Mouse (Mus musculus) CH12.LX (cell line): Measurements from ENCODE around the gene Tmem178. TPM values are rescaled to one million over a fixed set of nuclear protein-coding genes. Genes with fewer than 3 reads are reported as not detected.

Experiments
- DNase-seq: peaks from one replicate; pipeline ENCODE4 v3.0.0-alpha.2; 2013; ENCODE audit errors: extremely low read depth
- H3K27ac ChIP-seq: 2 replicates; pipeline ENCODE4 v1.5.1; 2012; ENCODE audit warnings: low read depth, mild to moderate bottlenecking, control low read depth, moderate library complexity; ENCODE audit not compliant: insufficient read depth
- H3K27me3 ChIP-seq: replicated peaks from 2 replicates; pipeline ENCODE3; 2012; ENCODE audit warnings: inconsistent platforms
- H3K36me3 ChIP-seq, 2 experiments: replicated peaks in 1 of 2; 2 replicates each; pipeline versions ENCODE3 to v1.6.1; 2012; ENCODE audit warnings: inconsistent platforms in 1 of 2, low read length in 1 of 2, mild to moderate bottlenecking in 1 of 2, mixed read lengths in 1 of 2, moderate library complexity in 1 of 2; ENCODE audit not compliant: control insufficient read depth in 1 of 2, insufficient read depth in 1 of 2
- H3K4me1 ChIP-seq, 2 experiments: 2 replicates each; pipeline ENCODE4 v1.6.1; 2012; ENCODE audit warnings: inconsistent platforms in 1 of 2, moderate library complexity in 1 of 2; ENCODE audit not compliant: insufficient read depth in 2 of 2, control insufficient read depth in 1 of 2
- H3K4me2 ChIP-seq: 2 replicates; pipeline ENCODE4 v1.6.1; 2012; ENCODE audit warnings: low read depth, mild to moderate bottlenecking, control low read depth; ENCODE audit not compliant: poor library complexity, insufficient read depth, severe bottlenecking
- H3K4me3 ChIP-seq, 3 experiments: fragments of 150-350 bp in 1 of 3; sonication (generic) in 1 of 3; replicated peaks in 1 of 3; 2 replicates each; pipeline versions ENCODE3 to v1.5.1; 2011 to 2012; ENCODE audit warnings: low read depth in 2 of 3, low read length in 2 of 3, mild to moderate bottlenecking in 2 of 3, moderate library complexity in 2 of 3, control low read depth in 1 of 3, improper control_type of control experiment in 1 of 3, inconsistent platforms in 1 of 3, mixed read lengths in 1 of 3; ENCODE audit not compliant: poor library complexity in 1 of 3
- H3K79me2 ChIP-seq: replicated peaks from 2 replicates; pipeline ENCODE4 v1.6.1; 2012; ENCODE audit warnings: mild to moderate bottlenecking, moderate library complexity; ENCODE audit not compliant: control insufficient read depth, poor library complexity, insufficient read depth, severe bottlenecking; ENCODE audit errors: extremely low read depth
- H3K9ac ChIP-seq: 2 replicates; pipeline ENCODE4 v1.6.1; 2012; ENCODE audit warnings: low read depth, mild to moderate bottlenecking, control low read depth, moderate library complexity; ENCODE audit not compliant: insufficient read depth
- H3K9me3 ChIP-seq: replicated peaks from 2 replicates; pipeline ENCODE3; 2012; ENCODE audit warnings: low read length, inconsistent platforms, mixed read lengths
- CHD1 ChIP-seq: IDR thresholded peaks from 2 replicates; pipeline ENCODE4 v1.6.1; 2012; ENCODE audit warnings: low read depth, low read length, improper control_type of control experiment, inconsistent platforms
- CTCF ChIP-seq, 2 experiments: IDR thresholded peaks in 1 of 2; conservative IDR thresholded peaks in 1 of 2; 2 replicates each; pipeline ENCODE4 v1.5.1; 2011 to 2012; ENCODE audit warnings: low read depth in 2 of 2, low read length in 2 of 2, improper control_type of control experiment in 1 of 2, inconsistent platforms in 1 of 2, mild to moderate bottlenecking in 1 of 2, moderate library complexity in 1 of 2
- ELF1 ChIP-seq: IDR thresholded peaks from 2 replicates; pipeline ENCODE4 v1.6.1; 2014; ENCODE audit warnings: low read depth, mild to moderate bottlenecking, inconsistent platforms, low read length, improper control_type of control experiment
- EP300 ChIP-seq: IDR thresholded peaks from 2 replicates; pipeline ENCODE4 v1.6.1; 2011; ENCODE audit warnings: low read length, improper control_type of control experiment
- HCFC1 ChIP-seq: IDR thresholded peaks from 2 replicates; pipeline ENCODE4 v1.6.1; 2012; ENCODE audit warnings: low read depth, mild to moderate bottlenecking, inconsistent platforms, low read length, improper control_type of control experiment
- JUND ChIP-seq: conservative IDR thresholded peaks from 2 replicates; pipeline ENCODE4 v1.6.1; 2011; ENCODE audit warnings: low read depth, low read length, improper control_type of control experiment
- KAT2A ChIP-seq: IDR thresholded peaks from 2 replicates; pipeline ENCODE4 v1.6.1; 2012; ENCODE audit warnings: low read length, improper control_type of control experiment, inconsistent platforms; ENCODE audit not compliant: insufficient replicate concordance
- MAZ ChIP-seq: IDR thresholded peaks from 2 replicates; pipeline ENCODE4 v1.6.1; 2012; ENCODE audit warnings: low read depth, mild to moderate bottlenecking, inconsistent platforms, low read length, improper control_type of control experiment, moderate library complexity
- MEF2A ChIP-seq: IDR thresholded peaks from 2 replicates; pipeline ENCODE4 v1.6.1; 2014; ENCODE audit warnings: low read depth, mild to moderate bottlenecking, inconsistent platforms, low read length, improper control_type of control experiment, borderline replicate concordance
- MYC ChIP-seq: IDR thresholded peaks from 2 replicates; pipeline ENCODE4 v1.6.1; 2011; ENCODE audit warnings: low read depth, mild to moderate bottlenecking, improper control_type of control experiment, low read length
- PAX5 ChIP-seq: IDR thresholded peaks from 2 replicates; pipeline ENCODE4 v1.6.1; 2012; ENCODE audit warnings: low read length, inconsistent platforms, mixed read lengths
- POLR2A ChIP-seq: IDR thresholded peaks from 2 replicates; pipeline ENCODE4 v1.6.1; 2011; ENCODE audit warnings: low read depth, mild to moderate bottlenecking, improper control_type of control experiment, low read length
- POLR2AphosphoS2 ChIP-seq: IDR thresholded peaks from 2 replicates; pipeline ENCODE4 v1.6.1; 2011; ENCODE audit warnings: low read depth, low read length, improper control_type of control experiment
- TCF12 ChIP-seq: IDR thresholded peaks from 2 replicates; pipeline ENCODE4 v1.6.1; 2014; ENCODE audit warnings: low read depth, mild to moderate bottlenecking, inconsistent platforms, low read length, improper control_type of control experiment
- USF1 ChIP-seq: IDR thresholded peaks from 2 replicates; pipeline ENCODE4 v1.6.1; 2014; ENCODE audit warnings: low read depth, mild to moderate bottlenecking, inconsistent platforms, low read length, improper control_type of control experiment
- USF2 ChIP-seq: conservative IDR thresholded peaks from 2 replicates; pipeline ENCODE4 v1.6.1; 2011; ENCODE audit warnings: low read depth, low read length, improper control_type of control experiment
- ZC3H11A ChIP-seq: IDR thresholded peaks from 2 replicates; pipeline ENCODE4 v1.6.1; 2012; ENCODE audit warnings: low read depth, mild to moderate bottlenecking, inconsistent platforms, low read length, improper control_type of control experiment
- ZKSCAN1 ChIP-seq: IDR thresholded peaks from 2 replicates; pipeline ENCODE4 v1.6.1; 2012; ENCODE audit warnings: low read depth, inconsistent platforms, low read length, improper control_type of control experiment, borderline replicate concordance
- ZNF384 ChIP-seq: IDR thresholded peaks from 2 replicates; pipeline ENCODE4 v1.6.1; 2012; ENCODE audit warnings: low read depth, low read length, improper control_type of control experiment, inconsistent platforms
- dilution Hi-C: fragments of 300-500 bp; cut with MboI; formaldehyde crosslinking; loops from 2 replicates; pipeline ENCODE4 v1.14.3; 2020; ENCODE audit warnings: low sequenced_read_pairs; ENCODE audit not compliant: extremely low pct_unique_long_range_greater_than_20kb, extremely low pct_ligation_motif_present
- in situ Hi-C: fragments of 300-500 bp; cut with MboI; formaldehyde crosslinking; loops from 3 replicates; pipeline ENCODE4 v1.14.3; 2019; ENCODE audit warnings: low sequenced_read_pairs, low pct_ligation_motif_present, low pct_unique_long_range_greater_than_20kb, mixed read lengths
- polyA plus RNA-seq: library from polyadenylated mRNA; unstranded; fragments of >175 nt; gene quantifications from 2 replicates; pipeline ENCODE4 v1.2.1, GENCODE M21; 2012; ENCODE audit warnings: low read depth; ENCODE audit not compliant: insufficient read length
- total RNA-seq, 2 experiments: library from RNA; depleted of rRNA; stranded (reverse); fragments of 300-350 nt in 1 of 2; fragments of >200 nt in 1 of 2; gene quantifications; 2 replicates each; pipeline ENCODE4 v1.2.3; 2012 to 2014

Tmem178 gene
- total and polyA plus RNA-seq, 3 experiments: not detected

DNA sequence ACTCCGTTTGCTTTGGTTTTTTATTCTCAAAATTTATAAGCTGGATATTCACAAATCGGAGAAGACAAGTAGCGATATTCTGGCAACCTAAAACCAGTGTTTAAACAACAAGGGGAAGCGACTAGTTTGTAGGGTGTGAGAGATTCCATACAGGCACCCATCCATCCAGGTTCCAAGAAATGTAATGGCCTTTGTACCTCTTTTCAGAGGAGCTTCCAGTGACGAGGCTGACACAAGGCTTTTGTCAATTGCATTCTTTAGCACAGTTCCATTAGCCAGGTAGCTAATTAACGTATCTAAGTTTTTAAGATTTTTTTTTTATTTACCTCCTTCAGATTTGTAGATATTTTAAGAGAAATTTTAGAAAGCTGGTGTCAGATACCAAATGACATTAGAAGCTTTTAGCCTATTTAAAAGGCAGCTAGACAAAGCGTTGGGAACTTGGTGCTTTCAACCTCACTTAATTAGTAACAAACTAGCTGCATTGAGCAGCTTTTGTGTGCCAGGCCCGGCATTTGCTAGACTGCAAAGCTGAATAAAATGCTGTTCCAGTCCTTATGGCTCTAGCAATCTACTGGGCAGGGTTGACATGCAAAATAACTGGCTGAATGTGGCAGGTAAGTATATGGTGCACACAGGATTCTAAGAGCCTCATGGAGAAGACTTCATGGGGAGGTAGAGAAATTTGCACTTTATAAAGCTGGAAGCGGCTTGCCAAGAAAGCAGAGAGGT, 46.6 kb upstream of the Tmem178 start:
- H3K27me3 ChIP-seq: no peaks in the 10 kb centered on the region
- in situ Hi-C loops: no loop called here

DNA sequence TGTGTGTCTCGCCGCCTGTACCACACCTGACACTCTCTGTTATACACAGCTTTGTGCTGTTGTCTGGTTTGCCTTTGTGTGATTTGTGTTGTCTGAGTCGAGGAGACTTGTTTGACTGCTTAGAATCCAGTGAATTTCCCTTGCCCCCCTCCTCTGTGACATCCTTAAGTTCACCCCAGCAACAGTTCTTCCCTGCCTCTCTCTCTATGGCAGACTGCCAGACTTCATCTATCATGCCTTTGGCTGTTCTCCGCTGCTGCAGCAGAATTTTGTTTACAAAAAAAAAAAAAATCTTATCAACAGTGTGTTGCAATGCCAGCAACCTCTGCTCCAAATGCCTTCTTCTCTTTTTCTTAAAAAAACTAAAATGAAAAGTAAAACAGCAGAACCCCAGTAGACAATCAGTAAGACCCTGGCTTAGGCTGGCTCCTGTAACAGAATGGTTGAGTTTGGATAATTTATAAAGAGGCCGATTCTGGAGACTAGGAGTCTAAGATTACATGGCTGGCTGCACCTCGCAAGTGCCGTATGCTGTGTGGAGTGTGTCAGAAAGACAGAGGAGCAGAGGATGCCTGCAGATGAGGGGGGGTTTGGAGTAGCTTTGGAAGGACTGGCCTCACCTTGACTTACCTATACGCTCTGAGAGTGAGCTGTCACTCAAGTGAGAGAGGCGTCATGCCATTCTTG, 44.8 kb upstream of the Tmem178 start:
- in situ Hi-C loops: no loop called here
- Histone ChIP-seq H3K36me3 (no peaks in the 10 kb centered on the region), H3K27me3 (no peaks in the 10 kb centered on the region), H3K4me3 (no peak overlapping the region), H3K4me1 (no peaks in the 10 kb centered on the region), H3K9me3 (no peaks in the 10 kb centered on the region), H3K27ac (no peak overlapping the region), H3K9ac (no peak overlapping the region), H3K4me2 (no peak overlapping the region), H3K79me2 (no peaks in the 10 kb centered on the region)
- dilution Hi-C loops: no loop called here
- DNase-seq: no peak
- TF ChIP-seq POLR2AphosphoS2 (no peak), CTCF (conservative IDR thresholded peaks at IDR 0.05 in 1 of 2, IDR thresholded peaks at IDR 0.05 in 1 of 2; ENCODE audit: low read depth in 2 of 2, low read length in 2 of 2) (no peak)

More for the DNA sequence above, 46.6 kb upstream of the Tmem178 start:
- Histone ChIP-seq H3K27ac (no peak overlapping the region), H3K4me2 (no peak overlapping the region), H3K79me2 (no peaks in the 10 kb centered on the region), H3K4me1 (no peaks in the 10 kb centered on the region), H3K9me3 (no peaks in the 10 kb centered on the region), H3K4me3 (no peak overlapping the region), H3K9ac (no peak overlapping the region), H3K36me3 (no peaks in the 10 kb centered on the region)
- dilution Hi-C loops: no loop called here
- DNase-seq: no peak
- TF ChIP-seq KAT2A: no peak
- TF ChIP-seq ZNF384: no peak
- no peak for TF ChIP-seq EP300
- TF ChIP-seq MAZ: no peak
- no peak for TF ChIP-seq TCF12
- no peak for TF ChIP-seq HCFC1
- no peak for TF ChIP-seq CTCF (conservative IDR thresholded peaks at IDR 0.05 in 1 of 2, IDR thresholded peaks at IDR 0.05 in 1 of 2; ENCODE audit: low read depth in 2 of 2, low read length in 2 of 2)
- no peak for TF ChIP-seq POLR2A
- no peak for TF ChIP-seq ZKSCAN1
- no peak for TF ChIP-seq MEF2A
- TF ChIP-seq CHD1: no peak
- TF ChIP-seq USF2: no peak
- no peak for TF ChIP-seq JUND
- TF ChIP-seq ELF1: no peak
- no peak for TF ChIP-seq ZC3H11A
- TF ChIP-seq USF1: no peak
- TF ChIP-seq PAX5: no peak
- no peak for TF ChIP-seq MYC
